Mouse (Mus musculus) cortical plate, adult 2 months (tissue): ENCODE results near the gene Ttll6.

ENCODE experiments used
- CTCF ChIP-seq: fragments of 200-500 bp; IDR thresholded peaks from 2 replicates; pipeline ENCODE4 v1.5.1; 2011; ENCODE audit warnings: mild to moderate bottlenecking, control low read depth, low read length; ENCODE audit not compliant: insufficient read depth; ENCODE audit errors: extremely low read depth
- POLR2A ChIP-seq: fragments of 200-500 bp; IDR thresholded peaks from 2 replicates; pipeline ENCODE4 v1.6.1; 2011; ENCODE audit warnings: mild to moderate bottlenecking, low read length, control low read depth; ENCODE audit not compliant: insufficient read depth; ENCODE audit errors: extremely low read depth

- TF ChIP-seq POLR2A (no peak), CTCF (no peak)
These were observed 25.2 kb upstream of the Ttll6 start for GRCm38 (mm10) chr11:96108376-96108775.
